Mouse (Mus musculus) hindbrain, embryonic 10.5 days (tissue): ENCODE measurements around the gene Serinc3. TPM values are rescaled to one million over a fixed set of nuclear protein-coding genes. Genes with fewer than 3 reads are reported as not detected.
A peak's percentile ranks its signal among the peaks of the same experiment; 100 is the strongest.
"Not testable (repeated sequence)": the region's sequence is repeated elsewhere in the genome, so short reads cannot be mapped to it uniquely, and the experiment has no call there.

Experiments used
- DNase-seq: peaks from one replicate; pipeline ENCODE4 v3.0.0-alpha.2; 2017; ENCODE audit warnings: low spot score
- H3K27ac ChIP-seq: fragments of 300-500 bp; sonication (generic); 2 replicates; pipeline ENCODE4 v1.5.1; 2016; ENCODE audit warnings: mild to moderate bottlenecking, moderate library complexity
- H3K27me3 ChIP-seq: fragments of 300-500 bp; sonication (generic); 2 replicates; pipeline ENCODE4 v1.6.1; 2016; ENCODE audit warnings: mild to moderate bottlenecking; ENCODE audit not compliant: poor library complexity, insufficient read depth, severe bottlenecking
- H3K36me3 ChIP-seq: fragments of 300-500 bp; sonication (generic); 2 replicates; pipeline ENCODE4 v1.6.1; 2016; ENCODE audit warnings: mild to moderate bottlenecking, moderate library complexity
- H3K4me1 ChIP-seq: fragments of 300-500 bp; sonication (generic); replicated peaks from 2 replicates; pipeline ENCODE4 v1.6.1; 2016; ENCODE audit warnings: mild to moderate bottlenecking
- H3K4me3 ChIP-seq: fragments of 300-500 bp; sonication (generic); 2 replicates; pipeline ENCODE4 v1.5.1; 2016; ENCODE audit warnings: mild to moderate bottlenecking, moderate library complexity
- H3K9me3 ChIP-seq: fragments of 300-500 bp; sonication (generic); 2 replicates; pipeline ENCODE4 v1.6.1; 2016; ENCODE audit warnings: mild to moderate bottlenecking, moderate library complexity
- WGBS: fragments of 180-500 bp; shearing (Covaris S2); methylation state at CpG from one replicate; pipeline ENCODE4 v1.1.7; 2016; 5-methylcytosine and 5-hydroxymethylcytosine counted together
- polyA plus RNA-seq: library from polyadenylated mRNA; unstranded; fragments of >200 nt; fragmentation: Nextera tagmentation; extraction: Ambion mirVana; gene quantifications from 2 replicates; pipeline ENCODE4 v1.2.1, GENCODE M21; 2016

Serinc3 gene
- polyA plus RNA-seq, 1 experiment from 2014 or later = 25.6 TPM

DNA sequence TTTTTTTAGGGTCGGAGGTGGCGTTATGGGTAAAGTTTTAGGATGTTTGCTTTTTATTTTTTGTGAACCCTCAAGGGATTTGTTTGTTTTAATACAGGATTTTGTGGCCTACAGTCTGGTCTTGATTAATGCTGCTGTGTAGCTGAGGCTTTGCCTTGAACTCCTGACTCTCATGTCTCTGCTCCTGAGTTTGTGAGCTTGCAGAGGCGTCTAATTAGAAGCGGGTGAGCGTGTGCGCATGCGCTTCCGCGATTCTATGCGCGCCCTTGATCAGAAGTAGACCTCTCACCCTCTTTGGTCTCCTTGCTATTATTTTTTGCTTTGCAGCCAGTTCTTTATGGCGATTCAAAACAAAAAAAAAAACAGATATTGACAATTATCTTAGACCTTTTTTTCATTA, 14.5 kb upstream of the Serinc3 start:
- no peak for DNase-seq
- Histone ChIP-seq H3K27me3 (no peaks in the 10 kb centered on the region), H3K4me1 (peaks cover 39% of the 10 kb centered on the region), H3K4me3 (peak overlapping the region; percentile 68), H3K9me3 (no peaks in the 10 kb centered on the region), H3K36me3 (peaks cover 7% of the 10 kb centered on the region), H3K27ac (peak overlapping the region; percentile 95; the same call in 1 of the 2 replicates)
- WGBS = 77% methylated on average over 12 of the region's 12 CpGs

DNA sequence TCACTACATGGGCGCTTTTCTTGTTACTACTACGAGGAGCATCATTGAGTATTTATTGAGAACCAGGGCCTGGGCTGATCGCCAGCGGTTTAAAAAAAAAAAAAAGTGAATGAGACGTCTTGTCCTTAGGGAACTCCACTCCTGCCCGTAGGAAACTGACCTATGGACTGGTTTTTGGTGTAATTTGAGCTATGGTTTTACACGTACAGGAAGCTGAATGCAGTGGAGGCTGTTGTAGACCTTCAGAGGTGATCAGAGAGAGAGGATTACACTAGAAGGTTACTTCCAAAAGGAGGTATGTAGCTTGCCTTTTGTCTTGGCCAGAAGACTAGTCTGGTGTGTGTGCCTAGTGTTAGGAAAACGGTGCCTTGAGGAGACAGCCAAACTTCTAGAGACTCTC, 14.0 kb upstream of the Serinc3 start:
- Histone ChIP-seq H3K9me3 (no peaks in the 10 kb centered on the region), H3K27me3 (no peaks in the 10 kb centered on the region), H3K27ac (peak overlapping the region; percentile 95), H3K4me3 (peak overlapping the region; percentile 68), H3K36me3 (peaks cover 2% of the 10 kb centered on the region), H3K4me1 (peaks cover 39% of the 10 kb centered on the region)
- 1% methylated on average over 8 of the region's 8 CpGs for WGBS
- DNase-seq = peak; percentile 40

DNA sequence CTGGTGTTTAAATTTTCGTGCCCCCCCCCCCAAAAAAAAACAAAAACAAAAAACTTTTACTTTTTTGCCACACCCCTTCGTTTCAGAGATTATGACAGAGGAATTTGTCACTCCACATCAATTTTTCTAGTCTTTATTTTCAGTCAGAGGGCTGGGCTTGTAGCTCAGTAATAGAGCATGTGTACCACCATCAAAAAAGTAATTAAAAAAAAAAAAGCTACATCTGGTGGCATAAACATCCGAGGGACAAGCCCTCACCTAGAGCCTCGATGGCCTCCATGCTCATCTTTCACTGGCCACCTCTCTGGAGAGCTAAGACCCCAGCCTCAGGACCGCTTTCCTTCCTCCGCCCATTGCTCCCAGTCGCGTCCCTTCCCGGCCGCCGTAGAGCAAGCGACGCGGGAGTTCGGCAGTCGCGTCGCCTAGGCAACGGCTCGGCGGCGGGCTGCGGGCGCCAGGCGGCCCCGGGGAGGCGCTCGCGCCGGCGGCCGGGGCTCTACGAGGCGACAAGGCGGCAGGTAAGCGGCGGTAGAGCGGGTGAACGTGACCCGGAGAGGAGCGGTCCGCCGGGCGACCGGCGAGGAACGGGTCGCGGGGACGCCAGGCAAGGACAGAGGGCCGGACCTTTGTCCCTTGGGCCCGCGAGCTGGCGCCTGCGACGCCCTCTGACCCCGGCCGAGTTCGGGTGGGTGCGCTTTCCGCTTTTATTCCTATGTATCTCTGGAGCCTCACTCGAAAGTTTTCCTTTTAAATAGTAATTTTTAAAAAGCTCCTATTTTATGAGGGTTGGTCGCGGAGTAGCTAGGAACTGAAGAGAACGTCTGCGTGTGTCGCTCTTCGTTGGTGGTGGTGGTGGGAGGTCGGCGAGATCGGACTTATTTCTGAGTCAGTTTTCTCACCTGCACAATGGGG, 13.3 kb upstream of the Serinc3 start, which contains the start of gene Pkig:
TSS of gene Pkig (plus strand) at position 412 of the 912 bp plus-strand sequence.
- no peaks in the 10 kb centered on the region for H3K27me3 ChIP-seq
- H3K36me3 ChIP-seq = no peaks in the 10 kb centered on the region
- H3K4me3 ChIP-seq = peak within 1 kb of the TSS; percentile 68
- peak; percentile 89 for DNase-seq
- H3K27ac ChIP-seq = peak within 1 kb of the TSS; percentile 95
- H3K9me3 ChIP-seq = no peaks in the 10 kb centered on the region
- peaks cover 39% of the 10 kb centered on the region for H3K4me1 ChIP-seq
- under 1% methylated on average over 71 of the region's 71 CpGs for WGBS

- no peak overlapping the region for H3K4me3 ChIP-seq
- WGBS = 82% methylated on average over 2 of the region's 2 CpGs
- DNase-seq = no peak
- no peaks in the 10 kb centered on the region for H3K36me3 ChIP-seq
- H3K4me1 ChIP-seq = peaks cover 37% of the 10 kb centered on the region
- H3K27ac ChIP-seq = no peak overlapping the region
- H3K27me3 ChIP-seq = no peaks in the 10 kb centered on the region
- H3K9me3 ChIP-seq = no peaks in the 10 kb centered on the region
These were observed 12.6 kb upstream of the Serinc3 start for GRCm38 (mm10) chr2:163657486-163657885.

DNA sequence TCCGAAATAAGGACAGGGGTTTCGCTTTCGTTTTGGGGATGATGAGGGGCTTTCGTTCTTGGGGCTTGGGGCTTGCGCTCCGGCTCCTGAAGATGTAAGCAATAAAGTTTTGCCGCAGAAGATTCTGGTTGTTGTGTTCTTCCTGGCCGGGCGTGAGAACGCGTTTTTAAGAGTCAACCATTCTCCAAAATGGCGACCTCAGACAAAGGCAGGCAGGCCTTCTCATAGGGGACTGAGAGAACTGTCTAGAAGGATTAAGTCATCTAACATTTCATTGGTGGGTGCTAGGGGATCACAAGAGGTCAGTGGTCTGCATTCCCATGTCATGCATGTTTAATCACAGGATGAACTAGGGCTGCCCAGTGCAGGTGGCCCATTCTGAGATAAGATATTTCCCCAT, 10.8 kb upstream of the Serinc3 start:
- H3K36me3 ChIP-seq, H3K4me3 ChIP-seq, H3K27me3 ChIP-seq, H3K27ac ChIP-seq, H3K9me3 ChIP-seq, DNase-seq: not testable (repeated sequence)
- H3K4me1 ChIP-seq = peaks cover 19% of the 10 kb centered on the region
- 95% methylated on average over 9 of the region's 12 CpGs for WGBS

DNA sequence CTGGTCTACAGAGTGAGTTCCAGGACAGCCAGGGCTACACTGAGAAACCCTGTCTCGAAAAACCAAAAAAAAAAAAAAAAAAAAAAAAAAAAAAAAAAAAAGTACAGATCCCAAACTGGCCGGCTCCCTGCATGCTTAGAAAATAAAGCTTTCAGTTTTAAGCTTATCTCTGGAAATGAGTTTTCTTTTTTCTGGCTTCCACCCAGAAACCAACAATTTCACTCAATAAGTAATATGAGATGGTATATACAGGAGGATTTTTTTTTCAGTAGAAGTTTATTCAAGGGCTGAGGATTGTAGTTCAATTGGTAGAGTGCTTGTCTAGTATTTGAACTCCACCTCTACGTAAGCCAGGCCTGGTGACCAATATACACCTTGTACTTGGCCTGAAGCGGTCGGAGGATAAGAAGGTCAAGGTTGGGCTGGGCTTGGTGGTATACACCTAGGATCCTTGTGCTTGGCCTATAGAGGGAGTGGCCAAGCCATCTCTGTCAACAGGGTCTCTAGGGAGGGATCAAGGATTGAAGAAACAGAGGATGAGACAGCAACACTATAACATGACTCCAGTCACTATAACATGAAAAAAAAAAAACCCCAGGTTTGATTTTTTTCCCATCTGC, 1.6 kb upstream of the Serinc3 start:
- no peak for DNase-seq
- H3K27ac ChIP-seq = no peak overlapping the region
- H3K36me3 ChIP-seq = peaks cover 9% of the 10 kb centered on the region
- peaks cover 11% of the 10 kb centered on the region for H3K9me3 ChIP-seq
- 94% methylated on average over 5 of the region's 5 CpGs for WGBS
- peaks cover 27% of the 10 kb centered on the region for H3K4me1 ChIP-seq
- no peaks in the 10 kb centered on the region for H3K27me3 ChIP-seq
- H3K4me3 ChIP-seq = no peak overlapping the region

DNA sequence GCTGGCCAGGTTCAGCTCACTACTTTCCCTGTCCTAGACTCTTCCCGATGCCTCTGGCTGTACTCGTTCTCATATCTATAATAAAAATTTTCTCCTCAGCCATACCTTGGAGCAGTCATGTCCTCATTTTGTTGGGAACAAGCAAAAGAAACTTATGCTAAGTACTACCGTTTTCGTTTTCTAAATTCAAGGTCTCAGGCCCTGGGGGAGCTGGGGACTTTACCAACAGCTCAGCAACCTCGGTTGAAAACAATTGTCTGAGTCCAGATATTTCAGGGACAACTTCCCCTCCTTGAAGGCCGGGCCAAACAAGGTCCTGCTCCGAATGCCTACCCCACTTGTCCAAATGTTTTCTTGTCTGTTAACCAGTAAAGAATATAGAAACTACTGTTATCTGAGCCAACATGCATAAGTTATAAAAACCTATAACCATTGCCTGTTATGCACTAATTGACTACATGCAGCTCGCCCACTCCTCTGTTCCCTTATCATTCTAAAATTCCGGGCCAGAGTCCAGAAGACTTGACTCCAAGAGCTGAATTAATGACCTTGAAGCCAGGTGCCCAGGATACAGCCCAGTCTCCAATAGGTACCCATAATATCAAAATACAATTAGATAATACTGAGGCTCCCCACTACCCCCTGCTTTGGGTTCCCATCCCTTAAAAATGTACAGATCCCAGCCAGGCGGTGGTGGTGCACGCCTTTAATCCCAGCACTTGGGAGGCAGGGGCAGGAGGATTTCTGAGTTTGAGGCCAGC, 949 bp upstream of the Serinc3 start:
- Histone ChIP-seq H3K9me3 (peaks cover 9% of the 10 kb centered on the region), H3K4me3 (peak overlapping the region; percentile 77; the same call in 1 of the 2 replicates), H3K36me3 (peaks cover 16% of the 10 kb centered on the region), H3K27me3 (no peaks in the 10 kb centered on the region), H3K27ac (peak overlapping the region; percentile 96), H3K4me1 (peaks cover 28% of the 10 kb centered on the region)
- 81% methylated on average over 11 of the region's 11 CpGs for WGBS
- DNase-seq = no peak

- peaks cover 21% of the 10 kb centered on the region for H3K36me3 ChIP-seq
These were observed 884 bp downstream of the Serinc3 start for GRCm38 (mm10) chr2:163644047-163644446.

GRCm38 (mm10) chr2:163643576-163643971, 1.4 kb downstream of the Serinc3 start:
- peaks cover 24% of the 10 kb centered on the region for H3K36me3 ChIP-seq
- no peaks in the 10 kb centered on the region for H3K27me3 ChIP-seq
- no peaks in the 10 kb centered on the region for H3K9me3 ChIP-seq
- peak overlapping the region; percentile 77 for H3K4me3 ChIP-seq
- peak overlapping the region; percentile 96 for H3K27ac ChIP-seq
- H3K4me1 ChIP-seq = peaks cover 28% of the 10 kb centered on the region
- no peak for DNase-seq
- WGBS = 86% methylated on average over 2 of the region's 2 CpGs

More at GRCm38 (mm10) chr2:163644047-163644446, 884 bp downstream of the Serinc3 start:
- Histone ChIP-seq H3K27ac (peak overlapping the region; percentile 96), H3K4me1 (peaks cover 28% of the 10 kb centered on the region), H3K9me3 (no peaks in the 10 kb centered on the region), H3K4me3 (peak overlapping the region; percentile 77), H3K27me3 (no peaks in the 10 kb centered on the region)
- WGBS = 14% methylated on average over 4 of the region's 4 CpGs
- no peak for DNase-seq

DNA sequence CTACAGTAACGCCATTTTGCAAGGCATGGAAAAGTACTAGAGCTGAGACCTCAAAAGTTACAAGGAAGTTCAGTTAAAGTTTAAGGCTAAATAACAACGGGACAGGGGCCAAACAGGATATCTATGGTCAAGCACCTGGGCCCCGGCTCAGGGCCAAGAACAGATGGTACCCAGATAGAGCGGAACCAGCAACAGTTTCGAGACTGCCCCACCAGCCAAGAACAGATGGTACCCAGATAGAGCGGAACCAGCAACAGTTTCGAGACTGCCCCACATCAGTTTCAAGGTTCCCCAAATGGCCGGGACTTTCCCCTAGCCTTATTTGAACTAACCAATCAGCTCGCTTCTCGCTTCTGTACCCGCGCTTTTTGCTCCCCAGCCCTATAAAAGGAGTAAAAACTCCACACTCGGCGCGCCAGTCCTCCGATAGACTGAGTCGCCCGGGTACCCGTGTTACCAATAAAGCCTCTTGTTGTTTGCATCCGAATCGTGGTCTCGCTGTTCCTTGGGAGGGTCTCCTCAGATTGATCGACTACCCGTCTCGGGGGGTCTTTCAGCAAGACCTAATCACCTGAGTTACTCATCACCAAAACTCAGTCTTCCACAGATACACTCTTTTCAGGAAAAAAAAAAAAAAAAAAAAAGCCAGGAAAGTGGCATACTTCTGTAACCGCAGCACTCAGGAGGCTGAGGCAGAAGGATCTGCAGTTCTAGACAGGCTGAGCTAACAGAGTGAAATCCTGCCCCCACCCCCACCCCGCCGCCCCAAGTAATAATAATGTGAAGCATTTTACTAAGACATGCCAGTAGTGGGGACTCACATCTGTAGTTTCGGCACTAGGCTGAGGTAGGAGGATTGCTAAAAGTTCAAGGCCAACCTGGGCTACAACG, 2.0 kb downstream of the Serinc3 start:
- H3K4me3 ChIP-seq = peak overlapping the region; percentile 77

DNA sequence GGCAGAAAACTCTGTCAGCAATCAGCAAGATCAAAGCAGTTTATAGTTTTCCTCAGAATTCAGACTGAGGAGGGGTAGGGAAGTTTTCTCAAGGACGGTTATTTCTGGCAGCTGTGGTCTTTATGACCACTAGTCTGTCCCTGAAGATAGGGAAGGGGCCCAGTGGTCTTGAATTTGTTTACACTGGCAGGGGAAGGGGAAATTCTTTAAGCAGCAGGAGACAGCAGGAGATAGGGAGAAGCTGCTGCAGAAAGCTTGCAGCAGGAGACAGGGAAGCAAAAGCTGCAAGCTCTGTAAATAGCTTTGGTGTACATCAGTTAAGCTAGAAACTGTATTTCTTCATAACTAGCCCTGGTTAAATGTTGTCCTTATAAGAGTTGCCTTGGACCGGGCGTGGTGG, 3.2 kb downstream of the Serinc3 start:
- no peak overlapping the region; the same call in 1 of the 2 replicates for H3K4me3 ChIP-seq
- no peaks in the 10 kb centered on the region for H3K27me3 ChIP-seq
- 89% methylated on average over 3 of the region's 3 CpGs for WGBS
- H3K27ac ChIP-seq = no peak overlapping the region
- no peaks in the 10 kb centered on the region for H3K9me3 ChIP-seq
- peaks cover 28% of the 10 kb centered on the region for H3K4me1 ChIP-seq
- DNase-seq = no peak
- H3K36me3 ChIP-seq = peaks cover 41% of the 10 kb centered on the region

More for the DNA sequence above, 2.0 kb downstream of the Serinc3 start:
- H3K9me3 ChIP-seq = no peaks in the 10 kb centered on the region
- peak overlapping the region; percentile 96 for H3K27ac ChIP-seq
- WGBS = 94% methylated on average over 30 of the region's 30 CpGs
- peaks cover 28% of the 10 kb centered on the region for H3K4me1 ChIP-seq
- H3K36me3 ChIP-seq = peaks cover 30% of the 10 kb centered on the region
- DNase-seq = no peak
- H3K27me3 ChIP-seq = no peaks in the 10 kb centered on the region

GRCm38 (mm10) chr2:163640493-163640892, 4.4 kb downstream of the Serinc3 start:
- peaks cover 51% of the 10 kb centered on the region for H3K36me3 ChIP-seq
- WGBS = 88% methylated on average over 3 of the region's 3 CpGs
- DNase-seq = no peak
- H3K4me1 ChIP-seq = peaks cover 25% of the 10 kb centered on the region
- no peaks in the 10 kb centered on the region for H3K27me3 ChIP-seq
- H3K4me3 ChIP-seq = no peak overlapping the region
- no peaks in the 10 kb centered on the region for H3K9me3 ChIP-seq
- H3K27ac ChIP-seq = no peak overlapping the region
